Mouse (Mus musculus): ENCODE results near the gene Alox15.

Gene Alox15

GRCm38 (mm10) chr11:70306159-70306558 is 45.7 kb downstream of the Alox15 start:
- peak; percentile 68 for DNase-seq

DNA sequence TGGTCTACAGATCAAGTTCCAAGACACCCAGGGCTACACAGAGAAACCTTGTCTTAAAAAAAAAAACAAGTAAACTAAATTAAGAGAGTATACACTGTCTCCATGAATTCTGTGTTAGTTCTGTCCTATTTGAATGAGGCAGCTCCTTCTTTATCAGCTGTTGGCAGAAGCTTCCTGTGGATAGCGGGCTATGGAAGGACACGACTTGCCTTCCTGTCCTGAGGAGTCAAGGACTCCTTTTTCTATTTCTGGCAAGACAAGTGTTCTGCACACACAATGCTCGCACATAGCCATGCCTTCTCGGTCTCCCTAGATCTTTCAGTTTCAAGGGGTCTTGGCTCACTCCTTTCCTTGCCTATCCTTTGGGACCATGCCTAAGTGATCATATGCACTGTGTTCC is 49.5 kb downstream of the Alox15 start:
- peak; percentile 38 for DNase-seq

- DNase-seq: peak; percentile 20
Measured at GRCm38 (mm10) chr11:70297836-70298454, 53.9 kb downstream of the Alox15 start.

DNA sequence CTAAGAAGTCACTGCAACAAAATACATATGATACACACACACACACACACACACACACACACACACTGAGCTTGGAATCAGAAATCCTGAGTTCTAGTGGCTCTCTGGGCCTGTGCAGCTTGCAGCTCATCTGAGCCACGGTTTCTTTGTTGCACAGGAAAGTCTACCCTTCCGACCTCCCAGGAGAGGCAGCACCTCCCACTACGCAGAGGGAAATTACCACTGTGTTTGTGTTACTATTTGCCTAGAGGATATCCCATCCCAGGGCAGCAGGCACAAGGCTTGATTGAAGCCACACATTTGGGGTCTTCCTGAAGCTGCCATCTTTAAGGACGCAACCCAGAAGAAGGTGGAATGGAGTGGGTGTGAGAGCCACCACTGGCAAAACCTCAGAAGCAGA is 54.4 kb downstream of the Alox15 start:
- no peak for DNase-seq
